Mouse (Mus musculus): ENCODE measurements around the gene Abcc6. TPM values are rescaled to one million over a fixed set of nuclear protein-coding genes. Genes with fewer than 3 reads are reported as not detected.

Gene Abcc6
- polyA plus RNA-seq, 1 experiment from 2014 or later = 0.78 TPM

DNA sequence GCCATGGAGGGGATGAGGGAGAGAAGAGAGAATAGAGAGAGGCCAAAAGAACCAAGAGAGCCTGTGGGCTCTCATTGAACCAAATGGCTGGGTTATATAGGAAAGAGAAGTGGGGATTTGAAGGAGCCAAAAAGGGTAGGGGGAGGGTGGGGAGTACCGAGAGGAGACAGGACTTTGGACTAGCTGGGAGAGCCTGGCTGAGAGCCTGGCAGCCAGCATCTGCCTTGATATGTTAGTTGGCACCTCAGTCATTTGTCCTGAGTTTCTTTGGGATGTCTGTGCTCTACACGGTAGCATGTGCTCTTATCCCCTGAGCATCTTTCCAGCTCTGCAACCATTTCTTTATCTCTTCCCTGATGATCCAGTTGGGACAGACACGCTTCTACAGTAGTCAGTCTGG is 23.5 kb upstream of the Abcc6 start:
- H3K27ac ChIP-seq (ENCODE audit: low read depth) = no peak overlapping the region
- ATAC-seq (ENCODE audit: insufficient read depth) (no peak), DNase-seq (no peak)
- WGBS = 88% methylated on average over 3 of the region's 3 CpGs
- no peaks in the 10 kb centered on the region for H3K4me1 ChIP-seq (ENCODE audit: insufficient read depth)
- no peak overlapping the region for H3K9ac ChIP-seq
- no peaks in the 10 kb centered on the region for H3K27me3 ChIP-seq (ENCODE audit: insufficient read depth, low read length)
- H3K4me2 ChIP-seq = no peak overlapping the region
- H3K9me3 ChIP-seq (ENCODE audit: low read depth, low read length) = no peaks in the 10 kb centered on the region
- H3K36me3 ChIP-seq (ENCODE audit: insufficient read depth) = peaks cover 82% of the 10 kb centered on the region
- TF ChIP-seq CTCF (IDR thresholded peaks at IDR 0.05; ENCODE audit: low read depth) = no peak
- no peak overlapping the region for H3K4me3 ChIP-seq (ENCODE audit: low read depth, low read length)

DNA sequence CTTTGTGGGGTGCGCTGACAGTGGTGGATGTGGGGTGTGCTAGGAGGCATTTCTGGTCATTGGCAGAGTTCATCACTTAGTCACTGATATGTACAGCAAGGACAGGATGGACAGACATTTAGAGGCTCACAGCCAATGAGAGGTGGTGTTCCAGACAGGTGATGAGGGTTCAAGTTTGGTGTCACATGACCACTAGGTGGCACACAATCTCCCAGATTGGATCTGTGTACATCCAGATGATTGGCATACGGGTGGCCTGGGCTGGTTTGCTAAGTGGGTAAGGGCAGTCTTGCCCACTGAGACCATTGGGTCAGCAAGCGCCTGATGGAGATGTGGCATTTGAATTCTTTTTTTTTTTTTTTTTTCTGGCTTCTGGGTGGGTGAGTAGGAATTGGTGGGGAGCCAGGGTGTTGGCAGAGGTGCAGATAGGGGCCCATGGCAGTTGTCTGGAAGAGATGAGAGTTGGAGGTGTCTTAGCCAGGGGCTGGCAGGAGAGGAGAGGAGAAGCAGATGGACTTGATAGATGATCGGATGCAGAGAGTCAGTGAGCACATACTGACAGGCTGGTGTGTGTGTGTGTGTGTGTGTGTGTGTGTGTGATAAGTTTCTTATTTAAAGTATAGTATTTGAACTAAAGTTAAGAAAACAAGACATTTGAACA is 22.2 kb upstream of the Abcc6 start:
- peak; percentile 52 for TF ChIP-seq CTCF (IDR thresholded peaks at IDR 0.05; ENCODE audit: low read depth)
- no peaks in the 10 kb centered on the region for H3K4me1 ChIP-seq (ENCODE audit: insufficient read depth)
- H3K9ac ChIP-seq = no peak overlapping the region
- H3K4me2 ChIP-seq = no peak overlapping the region
- no peak overlapping the region for H3K4me3 ChIP-seq (ENCODE audit: low read depth, low read length)
- ATAC-seq (ENCODE audit: insufficient read depth) = no peak
- peaks cover 81% of the 10 kb centered on the region for H3K36me3 ChIP-seq (ENCODE audit: insufficient read depth)
- H3K27ac ChIP-seq (ENCODE audit: low read depth) = no peak overlapping the region
- no peaks in the 10 kb centered on the region for H3K9me3 ChIP-seq (ENCODE audit: low read depth, low read length)
- WGBS = 86% methylated on average over 4 of the region's 4 CpGs
- no peaks in the 10 kb centered on the region for H3K27me3 ChIP-seq (ENCODE audit: insufficient read depth, low read length)
- DNase-seq = peak; percentile 15

DNA sequence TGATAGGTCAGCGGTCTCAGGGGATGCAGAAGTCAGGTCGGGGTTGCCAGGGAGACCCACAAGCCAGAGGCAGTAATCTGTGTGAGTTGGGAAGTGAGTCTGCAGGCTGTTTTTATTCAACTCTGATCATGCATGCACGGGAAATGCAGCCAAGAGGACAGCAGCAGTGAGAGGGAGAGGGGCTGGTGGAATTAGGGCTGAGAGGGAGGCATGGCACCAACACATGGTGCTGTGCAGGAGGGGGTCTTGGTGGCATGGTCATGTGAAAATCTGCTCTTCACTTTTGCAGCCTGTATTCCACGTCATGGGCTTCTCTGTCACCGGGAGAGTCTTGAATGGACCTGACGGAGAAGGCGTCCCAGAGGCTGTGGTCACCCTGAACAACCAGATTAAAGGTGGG is 19.9 kb upstream of the Abcc6 start:
- ATAC-seq (ENCODE audit: insufficient read depth) (no peak), DNase-seq (no peak)
- Histone ChIP-seq H3K27ac (ENCODE audit: low read depth) (no peak overlapping the region), H3K9me3 (ENCODE audit: low read depth, low read length) (no peaks in the 10 kb centered on the region), H3K27me3 (ENCODE audit: insufficient read depth, low read length) (no peaks in the 10 kb centered on the region), H3K9ac (no peak overlapping the region), H3K36me3 (ENCODE audit: insufficient read depth) (peaks cover 80% of the 10 kb centered on the region), H3K4me1 (ENCODE audit: insufficient read depth) (no peaks in the 10 kb centered on the region), H3K4me3 (ENCODE audit: low read depth, low read length) (no peak overlapping the region), H3K4me2 (no peak overlapping the region)
- 88% methylated on average over 7 of the region's 7 CpGs for WGBS
- TF ChIP-seq CTCF (IDR thresholded peaks at IDR 0.05; ENCODE audit: low read depth) = no peak

DNA sequence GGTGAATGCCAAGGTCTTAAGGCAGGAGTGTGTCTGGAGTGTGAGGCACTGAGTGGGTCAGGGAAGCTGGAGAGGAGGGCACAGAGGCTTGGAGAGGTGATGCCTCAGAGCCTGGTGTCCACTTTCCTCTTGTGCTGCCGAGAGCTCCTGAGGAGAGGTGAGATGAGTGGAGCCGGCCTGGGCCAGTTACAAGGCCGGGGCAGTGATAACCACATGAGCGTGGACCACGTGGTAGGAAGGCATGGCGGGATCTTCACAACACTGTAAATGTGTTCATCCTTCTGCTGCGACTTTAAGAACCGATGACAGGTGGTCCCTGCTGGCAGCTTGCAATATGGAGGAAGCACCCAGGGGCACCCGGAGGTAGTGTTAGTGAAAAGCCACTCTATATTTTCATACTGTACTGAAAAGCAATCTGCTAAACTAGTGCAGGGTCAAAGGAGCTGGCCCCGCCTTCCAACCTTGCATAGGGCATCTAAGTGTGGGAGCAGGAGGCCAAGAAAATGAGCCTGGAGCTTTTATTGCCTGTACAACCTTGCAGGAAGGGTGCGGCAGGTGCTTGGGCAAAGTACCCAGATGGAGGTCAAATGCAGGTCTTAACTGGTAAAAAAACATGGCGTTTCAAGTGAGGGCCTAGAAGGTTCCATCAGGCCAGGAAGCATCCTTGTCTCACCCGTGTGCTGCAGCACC is 17.9 kb upstream of the Abcc6 start:
- ATAC-seq (ENCODE audit: insufficient read depth) (no peak), DNase-seq (no peak)
- Histone ChIP-seq H3K9me3 (ENCODE audit: low read depth, low read length) (no peaks in the 10 kb centered on the region), H3K4me2 (no peak overlapping the region), H3K4me3 (ENCODE audit: low read depth, low read length) (no peak overlapping the region), H3K36me3 (ENCODE audit: insufficient read depth) (peaks cover 79% of the 10 kb centered on the region), H3K27me3 (ENCODE audit: insufficient read depth, low read length) (no peaks in the 10 kb centered on the region), H3K4me1 (ENCODE audit: insufficient read depth) (no peaks in the 10 kb centered on the region), H3K27ac (ENCODE audit: low read depth) (no peak overlapping the region), H3K9ac (no peak overlapping the region)
- WGBS = 92% methylated on average over 13 of the region's 13 CpGs
- TF ChIP-seq CTCF (IDR thresholded peaks at IDR 0.05; ENCODE audit: low read depth) = no peak

DNA sequence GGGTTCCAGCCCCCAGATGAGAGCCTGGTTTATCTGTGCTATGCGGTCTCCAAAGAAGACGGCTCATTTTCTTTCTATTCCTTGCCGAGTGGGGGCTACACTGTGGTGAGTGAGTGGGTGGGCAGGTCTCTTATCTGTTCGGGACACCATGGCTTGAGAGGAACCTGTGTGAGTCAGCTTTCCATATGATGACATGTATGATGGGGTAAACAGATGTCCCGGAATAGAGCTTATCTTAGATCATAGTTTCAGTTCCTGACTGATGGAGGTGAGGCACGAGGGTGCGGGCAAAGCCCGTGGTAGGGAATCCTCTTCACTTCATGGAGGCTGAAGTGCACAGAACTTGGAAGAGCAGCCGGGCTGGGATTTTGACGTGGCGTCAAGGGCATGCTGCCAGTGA is 15.8 kb upstream of the Abcc6 start:
- ATAC-seq (ENCODE audit: insufficient read depth) (no peak), DNase-seq (no peak)
- no peak overlapping the region for H3K9ac ChIP-seq
- H3K36me3 ChIP-seq (ENCODE audit: insufficient read depth) = peaks cover 83% of the 10 kb centered on the region
- H3K9me3 ChIP-seq (ENCODE audit: low read depth, low read length) = no peaks in the 10 kb centered on the region
- H3K27ac ChIP-seq (ENCODE audit: low read depth) = no peak overlapping the region
- no peak overlapping the region for H3K4me2 ChIP-seq
- WGBS = 89% methylated on average over 11 of the region's 11 CpGs
- no peak for TF ChIP-seq CTCF (IDR thresholded peaks at IDR 0.05; ENCODE audit: low read depth)
- no peaks in the 10 kb centered on the region for H3K4me1 ChIP-seq (ENCODE audit: insufficient read depth)
- H3K4me3 ChIP-seq (ENCODE audit: low read depth, low read length) = no peak overlapping the region
- no peaks in the 10 kb centered on the region for H3K27me3 ChIP-seq (ENCODE audit: insufficient read depth, low read length)

DNA sequence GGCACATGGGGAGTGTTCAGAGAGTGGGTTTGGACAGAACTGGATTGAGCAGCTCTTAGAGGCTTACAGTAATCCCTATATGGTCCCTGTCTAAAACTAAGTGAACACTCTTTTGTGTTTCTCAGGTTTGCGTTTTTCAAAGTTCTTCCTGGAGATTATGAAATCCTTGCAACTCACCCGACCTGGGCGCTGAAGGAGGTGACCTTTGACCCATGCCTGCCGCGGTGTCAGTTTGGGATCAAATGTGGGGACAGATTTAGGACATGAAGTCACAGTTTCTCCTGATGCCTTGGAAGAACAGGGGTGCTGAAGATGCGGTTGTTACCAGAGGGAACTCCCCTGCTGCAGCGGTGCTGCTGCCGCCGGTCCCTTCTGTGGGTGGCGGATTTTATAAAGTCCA is 14.0 kb upstream of the Abcc6 start:
- ATAC-seq (ENCODE audit: insufficient read depth) (no peak), DNase-seq (no peak)
- no peak for TF ChIP-seq CTCF (IDR thresholded peaks at IDR 0.05; ENCODE audit: low read depth)
- no peaks in the 10 kb centered on the region for H3K27me3 ChIP-seq (ENCODE audit: insufficient read depth, low read length)
- H3K27ac ChIP-seq (ENCODE audit: low read depth) = no peak overlapping the region
- no peak overlapping the region for H3K9ac ChIP-seq
- H3K4me1 ChIP-seq (ENCODE audit: insufficient read depth) = no peaks in the 10 kb centered on the region
- H3K36me3 ChIP-seq (ENCODE audit: insufficient read depth) = peaks cover 90% of the 10 kb centered on the region
- no peak overlapping the region for H3K4me2 ChIP-seq
- no peaks in the 10 kb centered on the region for H3K9me3 ChIP-seq (ENCODE audit: low read depth, low read length)
- H3K4me3 ChIP-seq (ENCODE audit: low read depth, low read length) = no peak overlapping the region
- 89% methylated on average over 10 of the region's 10 CpGs for WGBS

DNA sequence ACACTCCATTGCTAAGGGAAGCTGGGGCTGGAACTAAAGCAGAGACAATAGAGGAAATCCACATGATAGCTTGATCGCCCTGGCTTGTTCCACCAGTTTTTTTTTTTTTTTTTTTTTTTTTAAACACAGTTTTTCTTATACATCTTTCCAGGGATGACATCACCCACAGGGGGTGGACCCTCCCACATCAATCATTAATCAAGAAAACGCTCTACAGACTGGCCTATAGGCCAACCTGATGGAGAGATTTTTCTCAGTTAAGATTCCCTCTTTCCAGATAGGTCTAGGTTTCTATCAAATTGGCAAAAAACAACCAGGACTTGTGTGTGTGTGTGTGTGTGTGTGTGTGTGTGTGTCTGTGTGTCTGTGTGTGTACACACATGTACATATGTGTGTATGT is 9.8 kb upstream of the Abcc6 start:
- H3K4me1 ChIP-seq (ENCODE audit: insufficient read depth) = peaks cover 3% of the 10 kb centered on the region
- H3K4me2 ChIP-seq = no peak overlapping the region
- no peaks in the 10 kb centered on the region for H3K27me3 ChIP-seq (ENCODE audit: insufficient read depth, low read length)
- 44% methylated on average over 2 of the region's 2 CpGs for WGBS
- ATAC-seq (ENCODE audit: insufficient read depth) (no peak), DNase-seq (no peak)
- H3K36me3 ChIP-seq (ENCODE audit: insufficient read depth) = peaks cover 73% of the 10 kb centered on the region
- no peak for TF ChIP-seq CTCF (IDR thresholded peaks at IDR 0.05; ENCODE audit: low read depth)
- no peak overlapping the region for H3K4me3 ChIP-seq (ENCODE audit: low read depth, low read length)
- H3K9me3 ChIP-seq (ENCODE audit: low read depth, low read length) = no peaks in the 10 kb centered on the region
- H3K27ac ChIP-seq (ENCODE audit: low read depth) = no peak overlapping the region
- H3K9ac ChIP-seq = no peak overlapping the region

All from lung, embryonic 14.5 days (tissue).